Mouse (Mus musculus) layer of hippocampus, adult 11-12 months (tissue): ENCODE data around the gene Unc13d.
"Not testable (repeated sequence)": the region's sequence is repeated elsewhere in the genome, so short reads cannot be mapped to it uniquely, and the experiment has no call there.

Experiments
- DNase-seq: peaks from one replicate; pipeline ENCODE4 v3.0.0; 2022; ENCODE audit warnings: low spot score

Gene Unc13d

GRCm38 (mm10) chr11:116045173-116045572 is 32.6 kb downstream of the Unc13d start:
- no peak for DNase-seq

- DNase-seq = no peak
These were observed 34.5 kb downstream of the Unc13d start for GRCm38 (mm10) chr11:116043286-116043685.

- DNase-seq = no peak
These were observed 35.2 kb downstream of the Unc13d start for GRCm38 (mm10) chr11:116042372-116043138.

GRCm38 (mm10) chr11:116041833-116042232 is 35.9 kb downstream of the Unc13d start:
- DNase-seq = no peak

- DNase-seq = no peak
These were observed 37.2 kb downstream of the Unc13d start for GRCm38 (mm10) chr11:116040593-116040992.

- DNase-seq = no peak
These were observed 39.9 kb downstream of the Unc13d start for GRCm38 (mm10) chr11:116037826-116038225.

- no peak for DNase-seq
These were observed 41.1 kb downstream of the Unc13d start for GRCm38 (mm10) chr11:116036671-116037070.

- DNase-seq = no peak
These were observed 43.2 kb downstream of the Unc13d start for GRCm38 (mm10) chr11:116034584-116034983.

GRCm38 (mm10) chr11:116030898-116031845 is 46.6 kb downstream of the Unc13d start:
- peak; percentile 58 for DNase-seq

- DNase-seq = peak; percentile 98
These were observed 47.5 kb downstream of the Unc13d start, which contains the start of gene Unk for GRCm38 (mm10) chr11:116030088-116030897. Unk (plus strand) TSS chr11:116030322.

- no peak for DNase-seq
These were observed 48.5 kb downstream of the Unc13d start for GRCm38 (mm10) chr11:116029086-116029865.

- no peak for DNase-seq
These were observed 49.4 kb downstream of the Unc13d start for GRCm38 (mm10) chr11:116028177-116028865.

- no peak for DNase-seq
These were observed 50.0 kb downstream of the Unc13d start, which contains the start of gene H3f3b for GRCm38 (mm10) chr11:116027756-116028155. H3f3b (minus strand) TSS chr11:116027962.

- no peak for DNase-seq
These were observed 52.5 kb downstream of the Unc13d start for GRCm38 (mm10) chr11:116025056-116025845.

- peak; percentile 98 for DNase-seq
These were observed 53.4 kb downstream of the Unc13d start for GRCm38 (mm10) chr11:116024356-116024808.

GRCm38 (mm10) chr11:116023771-116024355 is 53.9 kb downstream of the Unc13d start:
- DNase-seq = peak; percentile 78

GRCm38 (mm10) chr11:116023074-116023770 is 54.5 kb downstream of the Unc13d start:
- DNase-seq = not testable (repeated sequence)

- no peak for DNase-seq
These were observed 55.4 kb downstream of the Unc13d start for GRCm38 (mm10) chr11:116022256-116022780.
